Mouse (Mus musculus) CD4-positive, CD25-positive, alpha-beta regulatory T cell, adult 2 months (primary cell): ENCODE measurements around the gene Cpsf6.
A peak's percentile ranks its signal among the peaks of the same experiment; 100 is the strongest.

Experiments used
- DNase-seq: peaks from one replicate; pipeline ENCODE4 v3.0.0-alpha.2; 2012; ENCODE audit warnings: low read depth, low spot score

Cpsf6 gene

DNA sequence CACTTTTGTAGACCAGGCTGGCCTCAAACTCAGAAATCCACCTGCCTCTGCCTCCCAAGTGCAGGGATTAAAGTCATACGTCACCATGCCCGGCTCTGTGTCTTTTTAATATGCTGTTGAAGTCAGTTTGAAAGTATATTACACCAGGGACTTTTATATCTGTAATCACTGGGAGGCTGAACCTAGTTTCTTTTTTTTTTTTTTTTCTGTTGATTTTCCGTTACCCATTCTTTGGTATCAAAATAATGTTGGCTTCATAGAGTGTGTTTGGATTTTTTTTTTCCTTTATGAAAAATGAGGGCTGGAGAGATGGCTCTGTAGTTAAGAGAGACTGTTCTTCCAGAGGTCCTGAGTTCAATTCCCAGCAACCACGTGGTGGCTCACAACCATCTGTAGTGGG lies 5.6 kb upstream of the Cpsf6 start:
- DNase-seq: no peak

DNA sequence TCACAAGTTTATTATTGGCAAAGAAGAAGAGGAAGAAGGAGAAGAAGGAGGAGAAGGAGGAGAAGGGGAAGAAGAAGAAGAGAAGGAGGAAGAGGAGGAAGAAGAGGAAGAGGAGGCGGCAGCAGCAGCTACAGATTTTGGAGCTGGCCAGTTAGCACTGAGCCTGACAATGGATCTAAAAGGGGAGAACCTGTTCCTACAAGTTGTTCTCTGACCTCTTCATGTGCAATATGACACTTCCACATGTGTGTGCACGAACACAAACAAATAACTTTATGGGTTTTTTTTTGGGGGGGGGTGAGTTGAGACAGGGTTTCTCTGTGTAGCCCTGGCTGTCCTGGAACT lies 5.2 kb upstream of the Cpsf6 start:
- no peak for DNase-seq

DNA sequence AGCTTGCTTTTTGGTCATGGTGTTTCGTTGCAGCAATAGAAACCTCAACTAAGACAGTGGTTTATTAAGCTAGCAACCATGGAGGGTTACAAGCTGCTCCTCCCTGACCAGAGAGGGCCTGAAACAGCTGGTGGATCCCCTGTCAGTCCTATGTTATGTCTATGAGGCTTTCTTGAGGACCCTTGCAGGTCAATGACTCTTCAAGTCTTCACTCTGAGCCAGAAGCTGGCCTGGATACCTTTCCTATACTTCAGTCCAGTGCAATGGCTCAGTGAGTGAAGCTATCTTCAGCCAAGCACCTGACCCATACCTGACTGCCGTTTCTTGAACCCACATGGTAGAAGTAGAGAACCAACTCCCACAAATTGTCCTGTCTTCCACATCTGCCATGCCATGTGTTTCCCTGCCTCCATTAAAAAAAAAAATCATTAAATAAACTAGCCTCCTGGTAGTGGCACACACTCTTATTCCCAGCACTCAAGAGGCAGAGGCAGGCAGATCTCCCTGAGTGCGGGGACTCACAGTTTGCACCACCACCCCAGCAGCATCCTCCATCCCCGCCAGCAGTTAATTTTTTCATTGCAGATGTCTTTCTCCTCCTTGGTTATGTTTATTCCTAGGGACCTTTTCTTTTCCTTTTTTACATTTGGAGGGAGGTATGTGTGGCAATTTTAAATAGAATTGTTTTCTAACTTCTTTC lies 4.7 kb upstream of the Cpsf6 start:
- DNase-seq: no peak

DNA sequence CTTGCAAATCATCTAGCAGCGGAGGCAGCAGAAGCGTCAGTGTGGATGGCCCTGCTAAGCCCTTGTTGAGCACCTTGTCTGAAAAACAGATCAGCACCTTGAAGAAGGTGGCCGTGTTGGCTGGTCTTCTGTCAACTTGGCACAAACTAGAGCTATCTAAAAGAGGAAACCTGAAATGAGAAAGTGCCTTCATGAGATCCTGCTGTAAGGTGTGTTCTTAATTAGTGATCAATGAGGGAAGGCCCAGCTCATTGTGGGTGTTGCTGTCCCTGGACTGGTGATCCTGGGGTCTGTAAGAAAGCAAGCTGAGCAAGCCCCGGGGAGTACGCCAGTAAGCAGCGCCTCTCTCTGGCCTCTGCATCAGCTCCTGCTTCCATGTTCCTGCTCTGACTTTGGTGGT lies 4.1 kb upstream of the Cpsf6 start:
- DNase-seq: no peak

DNA sequence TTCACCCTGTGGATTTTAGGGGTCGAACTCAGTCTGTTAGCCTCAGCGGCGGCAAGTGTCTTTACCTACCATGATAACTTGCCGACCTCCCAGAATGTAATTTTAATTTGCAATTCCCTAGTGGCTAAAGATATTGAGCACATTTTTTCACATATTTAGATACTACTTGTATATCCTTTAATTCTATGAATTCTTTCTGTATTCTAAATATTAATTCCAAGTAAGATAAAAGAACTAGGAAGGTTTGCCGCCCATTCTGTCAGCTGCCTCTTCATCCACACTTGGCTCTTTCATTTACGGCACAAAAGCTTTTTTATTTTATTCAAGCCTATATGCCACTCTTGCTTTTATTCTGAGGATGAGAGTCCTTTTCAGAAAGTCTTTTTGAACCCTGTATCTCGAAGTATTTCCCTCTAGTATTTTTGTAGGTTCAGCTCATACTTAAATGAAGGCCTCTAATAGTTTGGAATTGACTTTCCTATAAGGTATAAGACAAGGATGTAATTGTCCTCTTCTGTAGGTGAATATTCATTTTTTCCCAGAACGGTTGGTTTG lies 3.3 kb upstream of the Cpsf6 start:
- DNase-seq: no peak

DNA sequence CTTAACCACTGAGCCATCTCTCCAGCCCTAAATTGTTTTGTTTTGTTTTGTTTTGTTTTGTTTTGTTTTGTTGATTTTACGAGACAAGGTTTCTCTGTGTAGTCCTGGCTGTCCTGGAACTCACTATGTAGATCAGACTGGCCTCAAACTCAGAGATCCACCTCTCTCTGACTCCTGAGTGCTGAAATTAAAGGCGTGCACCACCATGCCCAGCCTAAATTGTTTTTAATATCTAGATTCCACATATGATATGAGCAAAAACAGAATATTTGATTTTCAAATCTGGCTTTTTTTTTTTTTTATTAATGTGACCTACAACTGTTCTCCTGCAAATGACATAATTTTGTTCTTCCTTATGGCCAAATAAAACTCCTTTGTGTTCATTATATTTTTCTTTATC lies 2.3 kb upstream of the Cpsf6 start:
- no peak for DNase-seq

DNA sequence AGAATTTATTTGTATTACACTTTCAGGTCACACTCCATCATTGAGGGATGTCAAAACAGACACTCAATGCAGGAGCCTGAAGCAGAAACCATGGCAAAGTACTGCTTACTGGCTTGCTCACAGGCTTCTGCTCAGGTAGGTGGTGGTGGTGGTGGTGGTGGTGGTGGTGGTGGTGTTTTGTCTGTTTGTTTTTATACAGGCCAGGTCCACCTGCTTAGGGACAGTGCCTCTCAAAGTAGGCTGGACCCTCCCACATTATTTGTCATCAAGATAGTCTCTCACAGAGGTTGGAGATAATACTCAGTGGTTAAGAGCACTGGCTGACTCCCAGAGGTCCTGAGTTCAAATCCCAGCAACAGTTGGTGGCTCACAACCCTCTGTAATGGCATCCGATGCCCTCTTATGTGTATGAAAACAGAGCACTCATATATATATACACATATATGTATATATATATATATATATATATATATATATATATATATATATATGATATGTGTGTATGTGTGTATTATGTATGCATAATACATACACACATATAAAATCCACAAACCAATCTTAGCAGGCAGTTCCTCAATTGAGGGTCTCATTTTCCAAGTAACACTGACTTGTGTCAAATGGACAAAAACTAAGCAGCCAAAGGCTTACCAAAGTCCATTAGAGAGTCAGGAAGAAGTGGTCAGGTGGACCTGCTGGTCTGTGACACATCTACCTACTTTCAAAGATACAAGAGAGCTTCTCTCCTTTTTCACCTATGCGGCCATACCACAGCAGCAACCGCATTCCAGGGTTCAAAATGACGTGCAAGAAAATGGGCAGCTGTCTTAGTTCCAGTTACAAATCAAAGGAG lies 1.1 kb upstream of the Cpsf6 start:
- no peak for DNase-seq

DNA sequence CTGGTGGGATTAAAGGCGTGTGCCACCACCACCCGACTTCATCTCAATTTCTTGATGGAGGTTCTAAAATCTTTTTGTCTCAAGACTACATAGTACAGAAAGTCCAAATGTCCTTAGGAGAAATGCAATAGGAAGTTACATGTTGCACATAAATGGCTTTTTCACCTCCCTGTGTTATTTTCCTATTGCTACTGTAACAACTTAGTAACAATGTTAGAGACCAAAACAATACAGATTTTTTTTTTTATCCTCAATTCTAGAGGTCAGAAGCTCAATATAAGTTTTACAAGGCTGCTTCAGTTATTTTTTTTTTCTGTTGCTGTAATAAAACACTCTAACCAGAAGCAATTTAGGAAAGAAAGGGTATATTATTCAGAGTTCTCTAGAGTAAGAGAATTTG lies 374 bp downstream of the Cpsf6 start:
- no peak for DNase-seq

DNA sequence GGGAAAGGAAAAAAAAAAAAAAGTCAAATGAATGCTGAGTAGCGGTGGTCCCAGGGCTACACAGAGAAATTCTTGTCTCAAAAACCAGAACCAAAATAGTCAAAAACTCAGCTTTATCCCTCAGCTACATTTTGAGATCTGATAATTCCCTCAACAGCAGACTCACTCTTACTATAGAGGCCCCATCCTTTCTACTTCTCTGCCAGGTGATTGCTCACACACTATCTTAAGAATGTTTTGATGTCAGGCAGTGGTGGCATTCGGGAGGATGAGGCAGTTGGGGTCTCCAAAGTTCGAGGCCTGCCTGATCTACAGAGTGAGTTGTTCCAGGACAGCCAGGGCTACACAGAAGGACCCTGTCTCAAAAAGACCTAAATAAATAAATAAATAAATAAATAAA lies 1.2 kb downstream of the Cpsf6 start:
- DNase-seq: no peak

DNA sequence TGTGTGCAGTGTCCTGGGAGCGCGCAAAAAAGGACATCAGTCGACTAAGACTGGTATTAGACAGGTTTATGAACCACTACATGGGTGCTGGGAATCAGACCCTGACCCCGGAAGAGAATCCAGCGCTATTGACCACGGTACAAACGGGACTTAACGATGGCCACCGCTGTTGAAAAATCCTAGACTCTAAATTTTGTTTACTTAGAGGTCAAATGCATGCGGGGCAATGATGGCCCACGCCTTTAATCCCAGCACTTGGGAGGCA lies 1.6 kb downstream of the Cpsf6 start:
- no peak for DNase-seq

DNA sequence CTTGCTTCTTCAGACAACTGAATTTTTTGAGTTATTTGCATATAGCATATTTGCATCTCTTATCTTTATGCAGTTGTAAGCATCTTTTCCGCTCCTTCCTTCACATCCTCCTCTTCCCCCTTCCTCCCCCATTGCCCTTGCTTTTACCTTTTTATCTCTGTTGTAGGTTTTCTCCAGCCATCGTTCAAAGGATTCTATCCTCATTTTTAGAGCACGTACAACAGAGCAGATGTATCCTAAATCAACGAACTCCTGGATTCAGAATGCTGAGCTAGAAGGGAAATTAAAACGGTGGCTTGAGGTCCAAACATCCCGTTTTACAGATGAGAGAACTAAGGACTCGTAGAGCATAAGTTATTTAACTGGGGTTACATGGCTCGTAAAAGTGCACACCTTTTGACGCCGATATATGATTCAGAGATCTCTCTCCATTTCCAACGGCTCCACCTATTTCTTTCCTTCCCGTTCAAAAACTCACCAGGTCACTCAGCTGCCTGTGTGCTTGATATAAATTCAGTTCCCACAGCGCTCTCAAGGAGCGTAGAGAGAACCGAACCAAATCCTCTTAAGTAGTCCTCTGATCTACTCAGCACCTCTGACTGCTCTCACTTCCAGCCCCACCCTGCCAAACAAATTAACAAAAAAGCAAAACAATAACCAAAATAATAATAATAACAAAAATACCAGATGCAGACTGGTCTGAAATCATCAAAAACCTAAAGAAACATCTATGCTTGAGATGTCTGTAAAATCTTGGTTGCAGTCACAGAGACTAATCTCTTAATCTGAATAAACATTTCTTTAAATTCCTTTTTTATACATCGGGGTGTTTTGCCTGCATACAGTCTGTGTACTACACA lies 2.2 kb downstream of the Cpsf6 start:
- peak; percentile 44 for DNase-seq

DNA sequence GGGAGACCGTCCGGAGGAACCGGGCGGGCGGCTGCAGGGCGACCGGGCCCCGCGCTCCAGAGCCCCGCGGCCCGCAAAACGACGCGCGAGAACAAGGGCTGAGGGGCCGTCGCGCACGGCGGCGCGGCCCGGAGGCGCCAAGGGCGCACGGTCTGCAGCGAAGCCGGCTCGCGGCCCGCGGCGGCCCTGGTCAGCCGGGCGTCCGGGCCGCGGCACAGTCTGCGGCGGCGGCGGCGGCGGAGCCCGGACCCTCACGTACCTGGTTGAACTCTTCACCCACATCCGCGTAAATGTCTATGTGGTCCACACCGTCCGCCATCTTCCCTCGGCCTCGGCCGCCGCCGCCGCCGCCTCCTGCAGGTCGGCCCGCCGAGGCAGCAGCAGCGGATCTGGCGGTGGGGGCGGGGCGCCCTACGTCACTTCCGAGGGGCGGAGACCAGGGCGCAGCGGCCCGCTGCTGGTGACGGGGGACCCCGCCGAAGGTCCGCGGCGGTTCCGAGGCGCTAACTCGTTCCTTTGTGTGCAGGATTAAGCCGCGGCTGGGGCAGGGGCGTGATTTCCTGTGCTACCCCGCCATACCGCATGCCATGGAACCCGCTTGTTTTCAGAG lies 3.1 kb downstream of the Cpsf6 start:
- DNase-seq: peak; percentile 98

DNA sequence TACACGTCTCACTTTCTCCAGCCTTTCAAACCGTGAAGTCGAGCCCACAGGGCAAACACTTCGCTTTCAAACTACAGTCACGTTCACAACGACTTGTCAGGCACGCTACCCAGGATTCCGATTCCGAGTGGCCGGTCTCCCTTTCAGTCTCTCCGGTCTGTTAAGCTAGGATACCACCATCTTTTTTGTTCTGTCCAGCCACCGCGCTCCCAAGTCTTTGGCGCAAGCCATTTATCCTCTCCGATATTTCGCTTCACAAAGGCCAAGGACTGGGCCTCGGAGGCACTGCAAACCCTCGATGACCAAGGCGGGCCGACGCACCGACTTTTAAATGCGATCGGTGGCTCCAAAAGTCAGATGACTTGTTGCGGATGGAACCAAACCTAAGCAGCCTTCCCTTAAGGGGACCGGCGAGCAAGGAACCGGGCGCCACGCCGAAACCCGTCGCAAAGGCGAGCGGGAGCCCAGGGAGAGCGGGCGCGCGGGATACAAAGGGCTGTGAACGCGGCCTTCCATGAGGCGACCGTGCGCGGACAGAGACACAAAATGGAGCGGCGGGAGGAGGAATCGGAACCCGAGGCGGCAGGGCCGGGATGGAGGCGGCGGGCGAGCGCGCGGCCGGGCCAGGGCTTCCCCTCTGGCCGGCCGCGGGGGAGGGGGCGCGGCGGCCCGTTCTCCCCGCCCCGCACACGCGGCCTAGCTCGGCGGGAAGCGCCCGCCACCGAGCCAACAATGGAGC lies 3.8 kb downstream of the Cpsf6 start:
- DNase-seq: peak; percentile 56

DNA sequence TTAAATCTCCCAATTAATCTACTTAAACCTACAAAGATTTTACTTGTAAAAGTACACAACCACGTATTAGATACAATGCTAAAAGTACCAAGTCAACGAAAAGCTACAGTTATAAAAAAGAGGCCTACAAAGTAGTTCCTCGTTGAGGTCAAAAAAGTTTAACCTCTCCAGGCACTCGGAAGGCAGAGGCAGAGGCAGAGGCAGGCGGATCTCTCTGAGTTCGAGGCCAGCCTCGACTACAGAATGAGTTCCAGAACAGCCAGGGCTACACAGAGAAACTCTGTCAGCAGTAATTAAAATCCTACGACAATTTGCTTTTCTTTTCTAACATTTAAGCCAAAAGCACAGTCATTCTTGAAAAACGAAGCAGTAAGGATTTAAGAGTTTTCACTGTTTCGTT lies 4.7 kb downstream of the Cpsf6 start:
- no peak for DNase-seq

DNA sequence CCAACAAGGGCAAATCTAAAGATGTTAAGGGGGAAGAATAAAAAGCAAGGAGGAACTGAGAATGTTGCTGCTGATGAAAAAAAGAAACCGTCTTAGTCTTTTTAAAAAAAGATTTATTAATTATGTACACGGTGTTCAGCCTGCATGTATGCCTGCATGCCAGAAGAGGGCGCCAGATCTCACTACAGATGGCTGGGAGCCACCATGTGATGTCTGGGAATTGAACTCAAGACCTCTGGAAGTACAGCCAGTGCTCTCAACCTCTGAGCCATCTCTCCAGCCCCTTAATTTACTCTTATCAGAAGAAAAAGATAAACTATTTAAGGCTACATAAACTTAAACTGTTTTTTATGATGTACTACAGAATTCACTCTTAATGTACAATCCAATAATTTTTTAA lies 16.7 kb downstream of the Cpsf6 start:
- DNase-seq: peak; percentile 89

DNA sequence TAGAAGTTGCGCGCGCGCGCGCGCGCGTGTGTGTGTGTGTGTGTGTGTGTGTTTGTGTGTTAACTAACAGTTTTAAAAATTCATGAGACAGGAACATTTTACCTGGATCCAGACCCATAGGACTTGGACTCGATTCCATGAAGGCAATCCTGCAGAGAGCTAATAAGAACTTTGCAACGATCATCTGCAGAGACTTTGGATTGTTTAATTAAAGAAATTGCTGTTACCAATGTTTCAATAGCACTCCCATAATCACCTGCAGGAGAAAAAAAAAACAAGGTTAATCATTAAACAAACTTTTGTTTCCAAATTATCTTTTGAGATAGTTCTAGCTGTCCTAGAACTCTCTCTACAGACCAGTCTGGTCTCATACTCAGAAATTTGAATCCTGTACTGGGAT lies 20.9 kb downstream of the Cpsf6 start:
- no peak for DNase-seq

DNA sequence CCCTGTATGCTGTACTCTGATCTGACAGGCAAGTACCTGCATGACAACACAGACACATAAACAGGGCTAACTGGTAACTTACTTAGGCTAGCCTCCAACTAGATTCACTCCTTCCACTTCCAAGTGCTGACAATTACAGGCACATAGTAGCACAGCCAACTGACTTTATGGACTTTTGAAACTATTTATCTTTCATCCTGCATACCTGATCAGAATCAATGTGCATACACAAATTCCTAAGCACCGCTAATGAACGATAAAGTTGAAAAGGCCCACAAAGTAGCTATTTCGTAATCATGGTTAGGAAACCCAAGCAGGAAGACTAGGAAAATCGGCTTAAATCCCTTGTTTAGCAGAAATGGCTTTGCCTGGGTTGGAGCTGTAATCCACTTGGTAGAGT lies 36.8 kb downstream of the Cpsf6 start:
- DNase-seq: no peak

DNA sequence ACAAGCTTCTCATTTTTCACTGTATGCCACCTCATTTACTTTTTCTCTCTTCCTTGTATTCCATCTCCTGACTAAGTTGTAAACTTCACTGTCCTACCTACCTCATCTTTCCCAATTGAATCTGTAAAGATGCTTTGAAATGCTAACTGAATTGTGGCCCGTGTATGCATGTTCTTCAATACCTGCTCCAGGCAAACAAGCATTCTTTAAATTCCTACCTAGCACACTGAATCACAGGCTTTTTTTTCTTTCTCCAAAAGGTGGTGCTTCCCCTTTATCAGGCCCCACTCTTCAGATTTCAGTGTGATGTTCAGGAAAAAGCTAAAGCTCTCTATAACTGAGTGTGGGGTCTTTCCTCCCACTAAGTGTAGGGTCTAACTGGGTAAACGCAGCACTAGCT lies 37.4 kb downstream of the Cpsf6 start:
- DNase-seq: no peak

DNA sequence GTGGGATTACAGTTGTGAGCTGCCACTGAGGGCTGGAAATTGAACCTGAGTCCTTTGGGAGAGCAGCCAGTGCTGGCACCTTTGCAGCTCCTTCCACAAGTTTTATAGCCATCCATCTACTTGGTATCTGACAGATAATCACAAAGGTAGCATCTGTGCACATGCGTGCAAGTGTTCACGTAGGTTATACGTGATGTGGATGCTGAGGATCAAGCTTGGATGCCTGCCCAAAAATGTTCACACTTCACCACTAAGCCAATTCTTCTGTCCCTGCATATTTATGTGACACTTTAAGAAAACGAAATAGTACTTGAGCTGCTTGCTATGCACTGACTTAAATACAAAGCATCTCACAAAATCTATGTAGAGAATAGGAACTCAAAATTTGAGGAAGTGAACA lies 38.8 kb downstream of the Cpsf6 start:
- DNase-seq: no peak

DNA sequence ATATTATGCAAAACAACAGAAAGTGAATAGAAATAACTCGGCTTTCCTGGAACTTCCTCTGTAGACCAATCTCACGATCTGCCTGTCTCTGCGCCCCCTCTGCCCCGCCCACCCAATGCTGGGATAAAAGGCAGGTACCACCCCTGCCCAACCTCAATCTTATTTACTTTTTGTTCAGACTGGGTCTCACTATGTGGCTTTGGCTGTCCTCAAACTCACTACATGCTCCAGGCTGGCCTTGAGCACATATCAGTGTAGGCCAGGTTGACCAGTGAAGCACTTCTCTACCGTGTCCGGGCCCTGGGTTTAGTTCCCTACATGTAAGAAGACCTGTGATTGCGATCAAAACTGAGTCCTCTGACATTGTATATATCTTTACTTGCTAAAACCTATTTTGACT lies 40.6 kb downstream of the Cpsf6 start:
- peak; percentile 13 for DNase-seq

DNA sequence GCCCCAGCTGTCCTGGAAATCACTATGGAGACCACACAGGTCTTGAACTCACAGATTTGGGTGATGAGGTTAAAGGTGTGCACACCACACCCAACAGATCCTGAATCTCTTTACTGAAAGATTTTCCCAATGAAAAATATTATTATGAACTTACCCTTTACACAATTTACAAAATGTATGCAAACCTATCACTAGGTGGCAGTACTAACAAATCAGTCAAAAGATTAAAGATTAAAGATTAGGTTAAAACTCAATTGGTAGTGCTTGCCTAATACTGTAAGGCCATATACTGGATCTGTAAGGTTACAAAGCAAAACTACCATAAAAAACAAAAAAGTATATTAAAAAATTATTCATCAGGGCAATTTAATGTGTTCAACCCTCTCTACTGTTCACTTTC lies 41.9 kb downstream of the Cpsf6 start:
- DNase-seq: peak; percentile 47
